Mouse (Mus musculus) ES-E14 (cell line): ENCODE results near the gene Vps13d.

Experiments used
- CHD2 ChIP-seq: IDR thresholded peaks from 2 replicates; pipeline ENCODE4 v1.6.1; 2014; ENCODE audit warnings: mild to moderate bottlenecking, low read depth, low read length, inconsistent platforms
- HCFC1 ChIP-seq: IDR thresholded peaks from 2 replicates; pipeline ENCODE4 v1.6.1; 2012; ENCODE audit warnings: low read length, inconsistent platforms, borderline replicate concordance; ENCODE audit not compliant: insufficient read depth
- MAFK ChIP-seq: IDR thresholded peaks from 2 replicates; pipeline ENCODE4 v1.6.1; 2014; ENCODE audit warnings: mild to moderate bottlenecking, low read depth, low read length, inconsistent platforms; ENCODE audit not compliant: insufficient read depth
- ZC3H11A ChIP-seq: IDR thresholded peaks from 2 replicates; pipeline ENCODE4 v1.6.1; 2012; ENCODE audit warnings: low read depth, mild to moderate bottlenecking, inconsistent platforms, low read length, borderline replicate concordance
- ZNF384 ChIP-seq: IDR thresholded peaks from 2 replicates; pipeline ENCODE4 v1.6.1; 2012; ENCODE audit warnings: low read depth, low read length, inconsistent platforms

- TF ChIP-seq ZC3H11A (no peak), MAFK (no peak), ZNF384 (no peak), HCFC1 (no peak), CHD2 (no peak)
Measured at GRCm38 (mm10) chr4:145178918-145179549, 15.8 kb downstream of the Vps13d start.
